Mouse (Mus musculus) yolk sac, embryonic 10.5 days (tissue): ENCODE results near the gene Gpd1.
"Not testable (repeated sequence)": the region's sequence is repeated elsewhere in the genome, so short reads cannot be mapped to it uniquely, and the experiment has no call there.

Source experiments
- DNase-seq: peaks from one replicate; pipeline ENCODE4 v3.0.0-alpha.2; 2017; ENCODE audit warnings: low spot score

The Gpd1 gene

GRCm38 (mm10) chr15:99772881-99772924, 55.4 kb downstream of the Gpd1 start, which contains the start of gene Cers5:
Cers5 (minus strand) TSS chr15:99772885.
- DNase-seq = not testable (repeated sequence)

GRCm38 (mm10) chr15:99772925-99773324, 55.6 kb downstream of the Gpd1 start:
- no peak for DNase-seq
